Mouse (Mus musculus) myocyte (in vitro differentiated cells): Measurements from ENCODE around the gene Zranb1.

Experiments
- CEBPB ChIP-seq: IDR thresholded peaks from 2 replicates; pipeline ENCODE4 v1.6.1; 2011; ENCODE audit warnings: mild to moderate bottlenecking, moderate library complexity; ENCODE audit not compliant: poor library complexity, insufficient read depth, severe bottlenecking
- MYOG ChIP-seq, 3 experiments: IDR thresholded peaks; one replicate each; pipeline ENCODE4 v1.6.1; 2011; ENCODE audit warnings: control low read depth in 2 of 3, low read depth in 2 of 3, mild to moderate bottlenecking in 2 of 3; ENCODE audit not compliant: insufficient read length in 2 of 3, control insufficient read depth in 1 of 3, insufficient read depth in 1 of 3
- POLR2A ChIP-seq: IDR thresholded peaks from one replicate; pipeline ENCODE4 v1.6.1; 2011; ENCODE audit warnings: low read depth, mild to moderate bottlenecking, control low read depth, moderate library complexity; ENCODE audit not compliant: insufficient read length
- POLR2AphosphoS2 ChIP-seq: IDR thresholded peaks from one replicate; pipeline ENCODE4 v1.6.1; 2011; ENCODE audit warnings: low read depth, control low read depth; ENCODE audit not compliant: insufficient read length
- TCF12 ChIP-seq: IDR thresholded peaks from one replicate; pipeline ENCODE4 v1.6.1; 2011; ENCODE audit warnings: mild to moderate bottlenecking, control low read depth; ENCODE audit not compliant: poor library complexity, insufficient read depth, severe bottlenecking

DNA sequence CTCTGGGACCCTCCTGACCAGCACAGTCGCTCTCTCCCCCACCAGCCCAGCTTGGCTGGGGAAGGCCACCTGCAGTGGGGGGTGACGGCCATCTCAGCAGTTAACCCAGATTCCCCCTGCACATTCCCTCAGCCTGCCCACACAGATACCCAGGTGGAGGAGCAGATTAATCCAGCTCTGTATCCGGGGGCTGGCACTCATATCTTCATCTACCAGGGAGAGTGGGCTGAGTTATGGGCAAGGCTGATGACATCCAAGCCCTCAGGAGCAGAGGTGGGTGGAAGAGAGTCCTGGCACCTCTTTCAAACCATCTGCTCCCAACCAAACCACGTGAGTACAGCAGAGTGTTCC, 38.7 kb upstream of the Zranb1 start:
- TF ChIP-seq CEBPB: no peak
- TF ChIP-seq POLR2A: no peak
- TF ChIP-seq TCF12: no peak
- no peak for TF ChIP-seq MYOG (IDR thresholded peaks at IDR 0.05; ENCODE audit: control insufficient read depth in 1 of 3, insufficient read depth in 1 of 3, insufficient read length in 2 of 3, low read depth in 2 of 3)
- TF ChIP-seq POLR2AphosphoS2: no peak
